Mouse (Mus musculus) heart, embryonic 15.5 days (tissue): ENCODE measurements at regions not wholly inside any gene's neighbourhood (a gene's known extent, or its start where the extent isn't known, plus 50 kb on each side); places are given as distances from the start of the nearest gene placed in this dataset.

Source experiments
- ATAC-seq: fragments of 200-750 bp; cut with Nextera tagmentation; replicated peaks from 2 replicates; pipeline ENCODE4 v1.8.0; 2017; ENCODE audit warnings: low read depth, moderate TSS enrichment; ENCODE audit not compliant: insufficient number of reproducible peaks, insufficient read depth, low FRiP score
- H3K27ac ChIP-seq: fragments of 300-500 bp; sonication (generic); 2 replicates; pipeline ENCODE4 v1.5.1; 2015; ENCODE audit warnings: mild to moderate bottlenecking, inconsistent platforms
- H3K27me3 ChIP-seq: fragments of 300-500 bp; sonication (generic); 2 replicates; pipeline ENCODE4 v1.6.1; 2015; ENCODE audit warnings: inconsistent platforms
- H3K36me3 ChIP-seq: fragments of 300-500 bp; sonication (generic); 2 replicates; pipeline ENCODE4 v1.6.1; 2015; ENCODE audit warnings: mild to moderate bottlenecking, inconsistent platforms
- H3K4me1 ChIP-seq: fragments of 300-500 bp; sonication (generic); replicated peaks from 2 replicates; pipeline ENCODE4 v1.6.1; 2015; ENCODE audit warnings: inconsistent platforms
- H3K4me2 ChIP-seq: fragments of 300-500 bp; sonication (generic); 2 replicates; pipeline ENCODE4 v1.6.1; 2015; ENCODE audit warnings: inconsistent platforms, mild to moderate bottlenecking, moderate library complexity
- H3K4me3 ChIP-seq: fragments of 300-500 bp; sonication (generic); 2 replicates; pipeline ENCODE4 v1.5.1; 2015; ENCODE audit warnings: mild to moderate bottlenecking, inconsistent platforms
- H3K9ac ChIP-seq: fragments of 300-500 bp; sonication (generic); 2 replicates; pipeline ENCODE4 v1.6.1; 2015; ENCODE audit warnings: mild to moderate bottlenecking, inconsistent platforms
- H3K9me3 ChIP-seq: fragments of 300-500 bp; sonication (generic); replicated peaks from 2 replicates; pipeline ENCODE4 v1.6.1; 2016; ENCODE audit warnings: inconsistent platforms
- WGBS: fragments of 180-500 bp; shearing (Covaris S2); methylation state at CpG from one replicate; pipeline ENCODE4 v1.1.7; 2015; ENCODE audit warnings: mixed read lengths; 5-methylcytosine and 5-hydroxymethylcytosine counted together

DNA sequence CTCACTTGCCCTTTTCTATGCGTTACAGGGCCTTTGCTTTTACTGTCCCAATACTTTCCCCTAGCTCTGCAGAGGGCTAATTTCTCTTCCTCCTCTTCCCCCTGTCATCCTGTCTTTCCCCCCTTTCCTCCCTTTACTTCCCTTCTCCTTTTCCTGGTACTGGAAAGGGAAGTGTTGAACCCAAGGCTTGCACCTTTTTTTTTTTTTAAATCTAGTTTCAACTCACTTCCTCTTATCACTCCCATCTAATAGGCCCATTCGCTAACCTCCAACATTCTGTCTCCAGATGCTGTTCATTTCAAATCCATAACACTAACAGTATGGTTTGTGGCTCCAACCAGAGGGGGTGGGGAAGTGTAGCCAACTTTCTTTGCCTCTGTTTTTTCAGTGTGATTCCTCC lies 1148.5 kb upstream of the A1bg start:
- no peak for ATAC-seq
- no peaks in the 10 kb centered on the region for H3K36me3 ChIP-seq
- H3K27me3 ChIP-seq: no peaks in the 10 kb centered on the region
- no peak overlapping the region for H3K4me2 ChIP-seq
- H3K9me3 ChIP-seq: no peaks in the 10 kb centered on the region
- no peak overlapping the region for H3K4me3 ChIP-seq
- no peak overlapping the region for H3K27ac ChIP-seq
- 79% methylated on average over 2 of the region's 2 CpGs for WGBS
- H3K9ac ChIP-seq: no peak overlapping the region
- no peaks in the 10 kb centered on the region for H3K4me1 ChIP-seq

DNA sequence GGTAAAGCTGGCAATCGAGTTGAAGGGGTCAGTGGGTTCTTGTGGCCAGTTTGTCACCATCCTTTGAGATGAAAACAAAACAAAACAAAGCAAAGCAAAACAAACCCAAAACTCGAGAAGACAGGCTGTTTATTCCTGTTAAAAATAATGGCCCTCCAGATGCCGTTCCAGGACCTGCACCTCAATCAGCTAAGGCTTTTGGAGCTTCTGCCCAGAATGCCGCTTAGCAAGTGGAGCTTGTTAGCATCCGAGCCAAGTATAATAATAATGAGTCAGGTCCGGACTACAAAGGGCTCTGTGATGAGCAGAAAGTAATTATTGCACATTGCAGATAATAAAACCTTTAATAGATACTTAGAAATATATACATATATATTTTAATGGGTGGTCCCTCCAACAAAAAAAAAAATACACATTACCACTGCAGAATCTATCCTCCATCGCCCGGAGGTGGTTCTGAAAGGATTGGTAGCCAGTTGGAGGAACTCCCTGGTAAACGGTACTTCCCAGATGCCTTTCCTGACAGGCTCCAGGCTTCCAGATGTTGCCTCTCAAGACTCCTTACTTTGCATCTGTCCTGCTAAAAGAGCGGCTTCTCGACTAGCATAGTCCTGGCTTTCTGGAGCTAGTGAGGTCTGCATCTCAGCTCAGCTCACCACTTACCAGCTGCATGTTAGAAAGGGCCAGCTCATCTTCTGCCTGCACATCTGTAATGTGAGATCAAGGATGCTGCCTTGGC lies 1145.8 kb upstream of the A1bg start:
- no peak overlapping the region for H3K27ac ChIP-seq
- 69% methylated on average over 11 of the region's 11 CpGs for WGBS

DNA sequence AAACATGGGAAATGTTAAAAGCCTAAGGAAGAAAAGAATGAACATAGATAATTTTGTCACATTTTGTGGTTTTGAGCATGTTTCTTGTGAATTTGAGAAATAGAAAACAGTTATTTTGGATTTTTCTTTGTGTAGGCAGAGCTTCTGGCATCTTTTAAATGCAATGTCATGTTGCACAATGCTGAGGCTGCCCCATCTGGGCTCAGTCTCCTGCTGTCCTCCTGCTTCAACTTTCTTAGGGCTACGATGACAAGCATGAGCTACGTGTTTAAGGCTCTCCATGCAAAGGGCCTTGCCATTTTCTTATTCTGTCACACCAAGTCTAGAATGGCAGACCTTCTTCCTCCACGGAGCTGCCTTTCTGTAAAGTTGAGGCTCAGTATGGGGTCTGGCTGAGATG lies 1141.6 kb upstream of the A1bg start:
- 94% methylated on average over 3 of the region's 3 CpGs for WGBS
- no peak for ATAC-seq
- Histone ChIP-seq H3K36me3 (no peaks in the 10 kb centered on the region), H3K9ac (no peak overlapping the region), H3K4me2 (no peak overlapping the region), H3K27me3 (no peaks in the 10 kb centered on the region), H3K9me3 (no peaks in the 10 kb centered on the region), H3K4me3 (no peak overlapping the region), H3K4me1 (no peaks in the 10 kb centered on the region), H3K27ac (no peak overlapping the region)

More for the DNA sequence above, 1145.8 kb upstream of the A1bg start:
- no peaks in the 10 kb centered on the region for H3K9me3 ChIP-seq
- H3K4me2 ChIP-seq: no peak overlapping the region
- no peaks in the 10 kb centered on the region for H3K4me1 ChIP-seq
- no peak for ATAC-seq
- no peaks in the 10 kb centered on the region for H3K27me3 ChIP-seq
- no peak overlapping the region for H3K4me3 ChIP-seq
- no peaks in the 10 kb centered on the region for H3K36me3 ChIP-seq
- H3K9ac ChIP-seq: no peak overlapping the region

DNA sequence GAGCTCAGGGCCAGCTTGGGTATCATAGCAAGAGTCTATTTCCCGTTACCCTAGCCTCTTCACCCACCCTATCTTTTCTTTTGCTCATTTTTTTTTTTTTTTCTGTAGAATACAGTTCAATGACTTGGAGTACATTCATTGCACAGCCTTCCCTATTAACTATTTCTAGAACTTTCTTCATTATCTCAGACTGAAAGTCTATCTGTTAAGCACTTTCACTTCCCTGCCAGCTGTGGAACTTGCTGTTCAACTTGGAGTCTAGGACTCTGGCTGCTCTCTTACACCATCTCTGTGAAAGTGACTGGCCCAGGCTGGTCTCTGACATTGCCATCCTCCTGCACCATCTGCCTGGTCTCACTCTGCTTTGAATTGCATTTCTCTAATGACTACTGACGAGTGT lies 1134.6 kb upstream of the A1bg start:
- Histone ChIP-seq H3K27ac (no peak overlapping the region), H3K27me3 (no peaks in the 10 kb centered on the region), H3K9ac (no peak overlapping the region), H3K4me1 (no peaks in the 10 kb centered on the region; the same call in 1 of the 2 replicates), H3K36me3 (no peaks in the 10 kb centered on the region), H3K4me2 (no peak overlapping the region), H3K9me3 (no peaks in the 10 kb centered on the region), H3K4me3 (no peak overlapping the region)
- ATAC-seq: no peak
- WGBS: 85% methylated on average over 2 of the region's 2 CpGs

DNA sequence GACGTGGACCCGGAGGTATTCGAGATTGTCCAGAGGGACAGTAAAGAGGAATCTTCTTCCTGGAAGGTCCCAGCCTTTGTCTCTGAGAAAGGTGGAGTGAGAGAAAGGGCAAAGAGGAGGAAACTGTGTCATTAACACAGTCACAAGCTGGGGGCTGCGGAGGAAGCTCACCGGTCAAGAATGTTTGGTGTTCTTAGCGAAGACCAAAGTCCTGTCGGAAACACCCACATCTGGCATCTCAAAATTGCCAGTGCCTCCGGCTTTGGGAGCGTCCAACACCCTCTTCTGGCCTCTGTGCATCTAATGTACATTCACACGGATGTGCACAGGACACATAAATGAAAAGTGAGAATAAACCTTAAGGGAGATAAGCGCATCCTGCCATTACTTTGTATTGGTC lies 1134.1 kb upstream of the A1bg start:
- H3K27me3 ChIP-seq: no peaks in the 10 kb centered on the region
- no peak overlapping the region for H3K4me3 ChIP-seq
- H3K36me3 ChIP-seq: no peaks in the 10 kb centered on the region
- H3K4me1 ChIP-seq: no peaks in the 10 kb centered on the region; the same call in 1 of the 2 replicates
- 80% methylated on average over 11 of the region's 11 CpGs for WGBS
- H3K9me3 ChIP-seq: no peaks in the 10 kb centered on the region
- H3K9ac ChIP-seq: no peak overlapping the region
- no peak overlapping the region for H3K27ac ChIP-seq
- no peak for ATAC-seq
- H3K4me2 ChIP-seq: no peak overlapping the region

DNA sequence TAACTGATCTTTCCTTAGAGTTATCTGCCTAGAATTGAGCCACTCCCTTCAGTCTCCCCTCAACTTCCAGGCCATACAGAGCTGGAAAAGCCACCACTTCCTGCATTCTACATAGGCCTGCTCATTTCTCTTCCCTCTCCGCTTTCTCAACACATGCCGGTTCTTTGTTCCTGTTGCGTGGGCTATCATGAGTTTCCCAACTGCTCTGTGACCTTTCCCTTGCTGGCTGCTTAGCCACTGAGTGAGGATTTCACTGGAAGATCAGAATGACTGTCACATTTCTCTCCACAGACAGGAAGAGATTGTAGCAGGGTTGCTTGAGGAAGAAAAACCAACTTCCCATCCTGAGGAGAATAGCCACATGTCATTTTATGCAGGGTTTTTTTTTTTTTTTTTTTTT lies 1133.6 kb upstream of the A1bg start:
- 53% methylated on average over 3 of the region's 3 CpGs for WGBS

DNA sequence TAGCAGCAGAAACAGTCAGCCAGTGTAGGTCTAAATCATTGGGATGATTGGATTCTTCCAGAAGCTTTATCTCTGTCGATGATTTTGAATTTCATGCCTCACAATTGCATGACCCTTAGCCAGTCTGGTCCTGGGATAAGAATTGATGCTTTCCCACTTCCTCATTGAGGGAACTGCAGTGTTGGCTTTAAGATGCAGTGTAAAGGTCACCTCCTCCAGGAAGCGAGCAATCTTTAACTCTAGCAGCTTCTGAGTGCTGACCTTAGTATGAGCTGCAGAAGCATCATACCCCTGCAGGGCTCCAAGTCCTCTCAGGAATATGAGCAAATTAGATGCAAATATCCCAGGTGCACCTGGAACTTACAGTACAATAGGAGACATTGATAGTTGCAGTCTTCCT lies 1132.2 kb upstream of the A1bg start:
- 78% methylated on average over 2 of the region's 2 CpGs for WGBS
- ATAC-seq: no peak

More for the DNA sequence above, 1133.6 kb upstream of the A1bg start:
- H3K4me1 ChIP-seq: no peaks in the 10 kb centered on the region; the same call in 1 of the 2 replicates
- no peak for ATAC-seq
- no peak overlapping the region; the same call in 1 of the 2 replicates for H3K27ac ChIP-seq
- H3K9ac ChIP-seq: no peak overlapping the region
- H3K4me2 ChIP-seq: no peak overlapping the region
- H3K4me3 ChIP-seq: no peak overlapping the region
- H3K27me3 ChIP-seq: no peaks in the 10 kb centered on the region
- no peaks in the 10 kb centered on the region for H3K9me3 ChIP-seq
- H3K36me3 ChIP-seq: no peaks in the 10 kb centered on the region

DNA sequence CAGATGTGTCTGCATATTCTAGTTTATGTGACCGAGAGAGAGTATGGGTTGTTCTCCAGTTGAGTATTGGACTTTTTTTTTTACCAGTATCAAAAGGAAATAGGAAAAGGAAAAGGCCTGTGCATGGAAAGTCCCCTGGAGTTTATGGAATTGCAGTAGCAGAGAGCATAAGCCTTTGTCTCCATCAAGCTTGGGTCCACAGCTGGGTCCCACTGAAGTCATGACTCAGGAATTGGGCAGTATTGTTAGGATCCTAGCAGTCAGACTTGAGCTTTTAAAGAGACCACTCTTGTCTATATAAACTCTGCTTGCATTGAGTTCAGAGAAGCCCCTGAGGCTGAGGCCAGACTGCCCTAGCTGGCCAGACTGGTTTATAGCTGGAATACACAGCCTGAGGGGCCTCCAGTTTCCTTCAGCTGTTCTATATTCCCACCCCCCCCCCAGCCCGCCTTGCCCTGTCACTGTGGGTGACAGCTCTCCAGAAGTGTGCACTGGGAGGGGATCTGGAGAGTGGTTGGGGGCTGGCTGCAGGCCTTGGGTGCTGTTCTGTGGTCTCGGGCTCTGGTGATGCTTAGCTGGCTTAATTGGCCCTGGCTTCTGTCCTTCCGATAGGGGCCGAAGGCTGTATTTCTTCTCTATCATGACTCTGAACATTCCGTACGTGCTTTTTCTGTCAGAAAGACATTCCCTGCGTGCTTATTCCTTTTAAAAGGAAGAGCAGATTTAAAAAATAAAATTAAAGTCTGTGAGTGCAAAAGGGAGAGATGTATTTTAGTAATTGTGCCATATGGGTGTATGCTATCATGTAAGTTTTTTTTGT lies 1130.8 kb upstream of the A1bg start:
- Histone ChIP-seq H3K4me2 (no peak overlapping the region), H3K4me1 (no peaks in the 10 kb centered on the region; the same call in 1 of the 2 replicates), H3K4me3 (no peak overlapping the region), H3K36me3 (no peaks in the 10 kb centered on the region), H3K9me3 (no peaks in the 10 kb centered on the region), H3K27me3 (no peaks in the 10 kb centered on the region), H3K9ac (no peak overlapping the region), H3K27ac (peak overlapping the region; percentile 47; the same call in 1 of the 2 replicates)
- ATAC-seq: no peak; the same call in 1 of the 2 replicates
- WGBS: 60% methylated on average over 8 of the region's 8 CpGs

More for the DNA sequence above, 1132.2 kb upstream of the A1bg start:
- Histone ChIP-seq H3K27ac (no peak overlapping the region), H3K4me2 (no peak overlapping the region), H3K4me3 (no peak overlapping the region), H3K4me1 (no peaks in the 10 kb centered on the region; the same call in 1 of the 2 replicates), H3K36me3 (no peaks in the 10 kb centered on the region), H3K9me3 (no peaks in the 10 kb centered on the region), H3K27me3 (no peaks in the 10 kb centered on the region), H3K9ac (no peak overlapping the region)

DNA sequence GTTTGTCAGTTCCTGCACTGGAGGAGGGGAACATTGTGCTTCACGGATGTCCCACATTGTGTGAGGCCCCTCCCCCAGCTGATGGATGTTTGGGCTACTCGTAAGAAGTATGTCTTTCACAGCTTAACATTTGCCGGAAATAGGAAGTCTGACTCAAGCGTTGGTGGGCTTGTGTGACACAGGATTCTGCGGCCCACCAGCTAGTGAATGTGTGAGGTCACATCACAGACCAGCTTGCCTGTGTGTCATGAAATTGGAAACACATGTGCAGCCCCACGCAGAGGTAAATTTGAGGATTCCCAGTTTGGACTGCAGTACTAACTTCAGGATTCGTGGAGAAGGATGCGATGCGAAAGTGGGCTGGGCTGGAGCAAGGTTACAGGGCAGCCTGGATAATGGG lies 1126.6 kb upstream of the A1bg start:
- no peaks in the 10 kb centered on the region; the same call in 1 of the 2 replicates for H3K4me1 ChIP-seq
- H3K27ac ChIP-seq: no peak overlapping the region
- no peaks in the 10 kb centered on the region for H3K36me3 ChIP-seq
- no peaks in the 10 kb centered on the region for H3K9me3 ChIP-seq
- no peak for ATAC-seq
- no peak overlapping the region for H3K4me3 ChIP-seq
- H3K9ac ChIP-seq: no peak overlapping the region
- 62% methylated on average over 9 of the region's 9 CpGs for WGBS
- H3K27me3 ChIP-seq: no peaks in the 10 kb centered on the region
- no peak overlapping the region for H3K4me2 ChIP-seq

DNA sequence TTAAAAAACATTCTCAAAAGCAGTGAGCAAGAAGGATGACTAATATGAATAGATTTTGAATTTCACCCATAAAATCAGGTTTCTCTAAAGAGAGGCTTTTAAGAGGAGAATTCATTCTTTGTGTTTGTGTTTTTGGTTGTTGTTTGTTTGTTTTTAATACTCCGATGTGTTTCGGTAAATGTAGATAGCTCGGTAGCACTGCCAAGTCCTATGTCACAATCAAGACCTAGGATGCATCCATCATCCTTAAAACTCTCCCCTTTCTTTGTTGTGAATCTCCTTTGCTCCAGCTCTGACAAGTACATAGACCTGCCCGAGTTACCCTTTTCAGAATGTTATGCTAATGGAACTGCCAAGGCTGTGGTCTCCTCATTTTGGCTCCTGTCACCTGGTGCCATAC lies 1126.2 kb upstream of the A1bg start:
- 68% methylated on average over 4 of the region's 4 CpGs for WGBS
- Histone ChIP-seq H3K4me2 (no peak overlapping the region), H3K9ac (no peak overlapping the region), H3K27me3 (no peaks in the 10 kb centered on the region), H3K27ac (no peak overlapping the region), H3K4me3 (no peak overlapping the region), H3K4me1 (no peaks in the 10 kb centered on the region; the same call in none of the 2 replicates), H3K36me3 (no peaks in the 10 kb centered on the region), H3K9me3 (no peaks in the 10 kb centered on the region)
- no peak for ATAC-seq

DNA sequence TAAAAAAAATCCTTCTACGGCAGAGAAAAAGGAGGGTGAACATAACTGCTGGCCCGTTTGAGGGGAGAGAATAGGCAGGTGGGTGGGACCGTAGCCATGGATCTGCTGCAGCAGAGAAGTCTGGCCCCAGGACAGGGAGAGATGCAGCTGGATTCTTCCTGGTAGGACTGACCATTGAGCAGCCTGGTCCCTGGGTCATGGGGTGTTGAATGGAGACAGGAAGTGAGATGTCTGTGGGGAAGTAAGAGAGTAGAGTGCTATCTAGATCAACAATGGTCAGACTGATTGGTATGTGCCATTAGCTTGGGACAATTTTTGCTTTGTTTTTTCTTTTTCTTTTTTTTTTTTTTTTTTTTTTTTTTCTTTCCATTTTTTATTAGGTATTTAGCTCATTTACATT lies 1123.5 kb upstream of the A1bg start:
- H3K4me1 ChIP-seq: no peaks in the 10 kb centered on the region; the same call in 1 of the 2 replicates
- H3K4me3 ChIP-seq: no peak overlapping the region
- H3K27me3 ChIP-seq: no peaks in the 10 kb centered on the region
- no peak overlapping the region for H3K4me2 ChIP-seq
- no peak overlapping the region for H3K27ac ChIP-seq
- no peaks in the 10 kb centered on the region for H3K36me3 ChIP-seq
- 75% methylated on average over 3 of the region's 3 CpGs for WGBS
- ATAC-seq: no peak
- H3K9ac ChIP-seq: no peak overlapping the region
- no peaks in the 10 kb centered on the region for H3K9me3 ChIP-seq
